Mouse (Mus musculus) CH12.LX (cell line): ENCODE data around the gene Rora. TPM values are rescaled to one million over a fixed set of nuclear protein-coding genes. Genes with fewer than 3 reads are reported as not detected.

Experiments
- DNase-seq: peaks from one replicate; pipeline ENCODE4 v3.0.0-alpha.2; 2013; ENCODE audit errors: extremely low read depth
- H3K27ac ChIP-seq: 2 replicates; pipeline ENCODE4 v1.5.1; 2012; ENCODE audit warnings: low read depth, mild to moderate bottlenecking, control low read depth, moderate library complexity; ENCODE audit not compliant: insufficient read depth
- H3K27me3 ChIP-seq: replicated peaks from 2 replicates; pipeline ENCODE3; 2012; ENCODE audit warnings: inconsistent platforms
- H3K36me3 ChIP-seq, 2 experiments: replicated peaks in 1 of 2; 2 replicates each; pipeline versions ENCODE3 to v1.6.1; 2012; ENCODE audit warnings: inconsistent platforms in 1 of 2, low read length in 1 of 2, mild to moderate bottlenecking in 1 of 2, mixed read lengths in 1 of 2, moderate library complexity in 1 of 2; ENCODE audit not compliant: control insufficient read depth in 1 of 2, insufficient read depth in 1 of 2
- H3K4me1 ChIP-seq, 2 experiments: 2 replicates each; pipeline ENCODE4 v1.6.1; 2012; ENCODE audit warnings: inconsistent platforms in 1 of 2, moderate library complexity in 1 of 2; ENCODE audit not compliant: insufficient read depth in 2 of 2, control insufficient read depth in 1 of 2
- H3K4me2 ChIP-seq: 2 replicates; pipeline ENCODE4 v1.6.1; 2012; ENCODE audit warnings: low read depth, mild to moderate bottlenecking, control low read depth; ENCODE audit not compliant: poor library complexity, insufficient read depth, severe bottlenecking
- H3K4me3 ChIP-seq, 3 experiments: fragments of 150-350 bp in 1 of 3; sonication (generic) in 1 of 3; replicated peaks in 1 of 3; 2 replicates each; pipeline versions ENCODE3 to v1.5.1; 2011 to 2012; ENCODE audit warnings: low read depth in 2 of 3, low read length in 2 of 3, mild to moderate bottlenecking in 2 of 3, moderate library complexity in 2 of 3, control low read depth in 1 of 3, improper control_type of control experiment in 1 of 3, inconsistent platforms in 1 of 3, mixed read lengths in 1 of 3; ENCODE audit not compliant: poor library complexity in 1 of 3
- H3K79me2 ChIP-seq: replicated peaks from 2 replicates; pipeline ENCODE4 v1.6.1; 2012; ENCODE audit warnings: mild to moderate bottlenecking, moderate library complexity; ENCODE audit not compliant: control insufficient read depth, poor library complexity, insufficient read depth, severe bottlenecking; ENCODE audit errors: extremely low read depth
- H3K9ac ChIP-seq: 2 replicates; pipeline ENCODE4 v1.6.1; 2012; ENCODE audit warnings: low read depth, mild to moderate bottlenecking, control low read depth, moderate library complexity; ENCODE audit not compliant: insufficient read depth
- H3K9me3 ChIP-seq: replicated peaks from 2 replicates; pipeline ENCODE3; 2012; ENCODE audit warnings: low read length, inconsistent platforms, mixed read lengths
- BHLHE40 ChIP-seq: IDR thresholded peaks from 2 replicates; pipeline ENCODE4 v1.6.1; 2011; ENCODE audit warnings: mild to moderate bottlenecking, low read depth, low read length, improper control_type of control experiment
- CTCF ChIP-seq, 2 experiments: IDR thresholded peaks in 1 of 2; conservative IDR thresholded peaks in 1 of 2; 2 replicates each; pipeline ENCODE4 v1.5.1; 2011 to 2012; ENCODE audit warnings: low read depth in 2 of 2, low read length in 2 of 2, improper control_type of control experiment in 1 of 2, inconsistent platforms in 1 of 2, mild to moderate bottlenecking in 1 of 2, moderate library complexity in 1 of 2
- EP300 ChIP-seq: IDR thresholded peaks from 2 replicates; pipeline ENCODE4 v1.6.1; 2011; ENCODE audit warnings: low read length, improper control_type of control experiment
- KAT2A ChIP-seq: IDR thresholded peaks from 2 replicates; pipeline ENCODE4 v1.6.1; 2012; ENCODE audit warnings: low read length, improper control_type of control experiment, inconsistent platforms; ENCODE audit not compliant: insufficient replicate concordance
- MAFK ChIP-seq: IDR thresholded peaks from 2 replicates; pipeline ENCODE4 v1.6.1; 2011; ENCODE audit warnings: low read length, improper control_type of control experiment; ENCODE audit not compliant: insufficient replicate concordance
- NELFE ChIP-seq: IDR thresholded peaks from 2 replicates; pipeline ENCODE4 v1.6.1; 2011; ENCODE audit warnings: low read depth, low read length, improper control_type of control experiment
- NRF1 ChIP-seq: IDR thresholded peaks from 2 replicates; pipeline ENCODE4 v1.6.1; 2014; ENCODE audit warnings: low read depth, mild to moderate bottlenecking, inconsistent platforms, low read length, improper control_type of control experiment, moderate library complexity
- POLR2AphosphoS2 ChIP-seq: IDR thresholded peaks from 2 replicates; pipeline ENCODE4 v1.6.1; 2011; ENCODE audit warnings: low read depth, low read length, improper control_type of control experiment
- RAD21 ChIP-seq: IDR thresholded peaks from 2 replicates; pipeline ENCODE4 v1.6.1; 2011; ENCODE audit warnings: low read depth, mild to moderate bottlenecking, low read length, improper control_type of control experiment, moderate library complexity
- SMC3 ChIP-seq: IDR thresholded peaks from 2 replicates; pipeline ENCODE4 v1.6.1; 2011; ENCODE audit warnings: low read depth, low read length, improper control_type of control experiment
- UBTF ChIP-seq: IDR thresholded peaks from 2 replicates; pipeline ENCODE4 v1.6.1; 2012; ENCODE audit warnings: low read depth, mild to moderate bottlenecking, inconsistent platforms, low read length, improper control_type of control experiment, moderate library complexity
- dilution Hi-C: fragments of 300-500 bp; cut with MboI; formaldehyde crosslinking; loops from 2 replicates; pipeline ENCODE4 v1.14.3; 2020; ENCODE audit warnings: low sequenced_read_pairs; ENCODE audit not compliant: extremely low pct_unique_long_range_greater_than_20kb, extremely low pct_ligation_motif_present
- in situ Hi-C: fragments of 300-500 bp; cut with MboI; formaldehyde crosslinking; loops from 3 replicates; pipeline ENCODE4 v1.14.3; 2019; ENCODE audit warnings: low sequenced_read_pairs, low pct_ligation_motif_present, low pct_unique_long_range_greater_than_20kb, mixed read lengths
- polyA plus RNA-seq: library from polyadenylated mRNA; unstranded; fragments of >175 nt; gene quantifications from 2 replicates; pipeline ENCODE4 v1.2.1, GENCODE M21; 2012; ENCODE audit warnings: low read depth; ENCODE audit not compliant: insufficient read length
- total RNA-seq, 2 experiments: library from RNA; depleted of rRNA; stranded (reverse); fragments of 300-350 nt in 1 of 2; fragments of >200 nt in 1 of 2; gene quantifications; 2 replicates each; pipeline ENCODE4 v1.2.3; 2012 to 2014

Rora gene
- total and polyA plus RNA-seq, 3 experiments: 0.36 to 0.66 (median 0.64) TPM

DNA sequence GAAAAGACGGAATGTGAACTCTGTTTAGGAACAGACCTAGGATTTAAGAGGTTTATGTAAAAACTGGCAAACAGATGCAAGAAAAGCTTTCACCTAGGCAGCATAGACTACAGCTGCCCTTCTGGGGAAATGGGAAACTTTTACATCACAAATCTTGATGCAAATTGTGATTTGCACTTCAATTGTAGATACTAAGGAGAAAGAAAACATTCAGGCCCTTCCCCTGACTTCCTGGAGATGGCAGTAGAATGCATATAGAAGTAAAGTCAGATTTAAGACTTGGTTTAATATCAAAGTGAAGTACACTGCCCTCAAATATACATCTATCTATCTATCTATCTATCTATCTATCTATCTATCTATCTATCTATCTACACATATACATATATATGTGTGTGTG, 765.9 kb downstream of the Rora start:
- DNase-seq: no peak
- H3K4me1 ChIP-seq: no peaks in the 10 kb centered on the region
- no peaks in the 10 kb centered on the region for H3K9me3 ChIP-seq
- H3K4me2 ChIP-seq: no peak overlapping the region
- no peak overlapping the region for H3K4me3 ChIP-seq
- no peaks in the 10 kb centered on the region for H3K27me3 ChIP-seq
- no peak overlapping the region for H3K27ac ChIP-seq
- H3K36me3 ChIP-seq: peaks cover 35 to 88% of the 10 kb centered on the region in 2 experiments
- H3K79me2 ChIP-seq: no peaks in the 10 kb centered on the region; the same call in 1 of the 2 replicates
- dilution Hi-C loops (no loop called here), in situ Hi-C loops (no loop called here)
- no peak overlapping the region for H3K9ac ChIP-seq
- peak in 1 of 2 experiments; percentile 31; a peak in 2 of 4 replicates for TF ChIP-seq CTCF (conservative IDR thresholded peaks at IDR 0.05 in 1 of 2, IDR thresholded peaks at IDR 0.05 in 1 of 2; ENCODE audit: low read depth in 2 of 2, low read length in 2 of 2)
- TF ChIP-seq RAD21: peak; percentile 25
- TF ChIP-seq BHLHE40: no peak
- peak; percentile 39 for TF ChIP-seq SMC3

- Histone ChIP-seq H3K4me2 (no peak overlapping the region), H3K9ac (no peak overlapping the region), H3K36me3 (peaks cover 35 to 71% of the 10 kb centered on the region in 2 experiments), H3K4me3 (no peak overlapping the region), H3K27ac (no peak overlapping the region), H3K9me3 (no peaks in the 10 kb centered on the region), H3K79me2 (no peaks in the 10 kb centered on the region), H3K4me1 (peaks cover 0 to 9% of the 10 kb centered on the region in 2 experiments; a peak in 1 of 4 replicates), H3K27me3 (no peaks in the 10 kb centered on the region)
- TF ChIP-seq NRF1 (no peak), MAFK (no peak), KAT2A (no peak), EP300 (no peak)
- no peak for DNase-seq
- dilution Hi-C loops (no loop called here), in situ Hi-C loops (no loop called here)
Observed at GRCm38 (mm10) chr9:69430531-69430930, 776.9 kb downstream of the Rora start.

GRCm38 (mm10) chr9:69431863-69432555, 778.4 kb downstream of the Rora start:
- Histone ChIP-seq H3K4me1 (peaks cover 0 to 9% of the 10 kb centered on the region in 2 experiments; a peak in 1 of 4 replicates), H3K27me3 (no peaks in the 10 kb centered on the region), H3K4me3 (no peak overlapping the region), H3K27ac (no peak overlapping the region), H3K9me3 (no peaks in the 10 kb centered on the region), H3K79me2 (no peaks in the 10 kb centered on the region), H3K9ac (no peak overlapping the region)
- dilution Hi-C loops: no loop called here
- TF ChIP-seq UBTF (no peak), POLR2AphosphoS2 (no peak), NELFE (no peak), KAT2A (no peak)
- TF ChIP-seq, all 38 proteins: peak for 0
- in situ Hi-C loops: no loop called here
- Histone ChIP-seq H3K36me3 (peaks cover 28 to 59% of the 10 kb centered on the region in 2 experiments), H3K4me2 (no peak overlapping the region)
- no peak for DNase-seq
